ENCODE assay signal across 8 mouse cellular contexts in the genomic region with DNA sequence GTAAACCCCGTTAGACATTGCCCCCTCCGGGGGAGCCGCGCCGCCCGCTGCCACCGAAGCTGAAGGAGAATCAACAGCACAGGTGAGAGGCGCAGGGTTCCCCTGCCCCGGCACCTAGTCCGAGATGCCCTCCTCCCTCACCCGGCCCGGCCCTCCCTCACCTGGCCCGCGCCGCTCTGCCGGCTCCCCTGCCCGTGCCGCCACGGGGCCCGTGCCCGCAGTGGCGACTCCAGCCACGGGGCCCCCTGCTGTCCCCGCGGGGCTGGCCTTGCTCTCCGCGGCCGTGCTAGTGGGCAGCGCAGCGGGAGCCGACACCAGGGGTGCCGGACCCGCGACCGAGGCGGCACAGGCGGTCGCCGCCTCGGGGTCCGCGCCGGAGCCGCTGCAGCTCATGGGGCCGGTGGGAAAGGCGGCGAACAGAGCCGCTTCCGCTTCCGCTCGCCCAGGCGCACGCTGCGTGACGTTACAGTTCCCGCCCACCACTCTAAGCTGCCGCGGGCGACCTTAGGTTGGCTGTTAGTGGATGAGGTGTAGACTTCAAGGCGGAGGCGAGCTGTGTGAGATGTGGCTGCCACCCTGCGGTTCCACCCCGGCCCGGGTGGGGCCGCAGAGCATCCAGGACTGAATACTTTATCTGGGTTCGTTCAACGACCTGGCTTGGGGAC. TPM values are rescaled to one million over a fixed set of nuclear protein-coding genes. Genes with fewer than 3 reads are reported as not detected.
DNase-seq lines count a peak whose midpoint lies in the region; ATAC-seq lines count a peak whose summit lies in the region.

Taf10 (minus strand) TSS at position 436 of the 665 bp plus-strand sequence.

- under 1% methylated on average over 67 of the region's 67 CpGs for WGBS in hindbrain, embryonic 13.5 days

- H3K4me3 ChIP-seq in hindbrain, embryonic 13.5 days: peak within 1 kb of the TSS; percentile 96

- peak; percentile 94 for DNase-seq in T-cell, adult 2 months (ENCODE audit: low spot score)
- DNase-seq in cerebellum, postnatal 14 days: peak; percentile 91 to 92
- peak; percentile 66 to 72 for DNase-seq in frontal cortex, postnatal 25 days (ENCODE audit: low spot score in 2 of 2)
- peak; percentile 71 for DNase-seq in left cerebral cortex, adult 11 months (ENCODE audit: low spot score)
- peak; percentile 93 for DNase-seq in lung, postnatal 36 days
- DNase-seq in retina, embryonic 14.5 days (ENCODE audit: low spot score): peak; percentile 91
- peak; percentile 88 to 92 for DNase-seq in thymus, postnatal 36 days

- no peaks in the 10 kb centered on the region for H3K9me3 ChIP-seq in hindbrain, embryonic 13.5 days

- H3K27me3 ChIP-seq in hindbrain, embryonic 13.5 days: no peaks in the 10 kb centered on the region

- ATAC-seq in hindbrain, embryonic 13.5 days (ENCODE audit: low FRiP score): peak; percentile 97

- H3K27ac ChIP-seq in hindbrain, embryonic 13.5 days: peak within 1 kb of the TSS; percentile 86

- H3K4me2 ChIP-seq in hindbrain, embryonic 13.5 days: peak within 1 kb of the TSS; percentile 92

- peaks cover 17% of the 10 kb centered on the region for H3K4me1 ChIP-seq in hindbrain, embryonic 13.5 days (replicated peaks)

- H3K9ac ChIP-seq in hindbrain, embryonic 13.5 days: peak within 1 kb of the TSS; percentile 97

- H3K36me3 ChIP-seq in hindbrain, embryonic 13.5 days: peaks cover 65% of the 10 kb centered on the region

RNA-seq across cellular contexts. Expression of gene Taf10, which starts in this region (rescaled TPM):
- polyA plus RNA-seq in hindbrain, embryonic 13.5 days (2015; fragmentation: Nextera tagmentation; extraction: Ambion mirVana): 111 and 122 TPM in 2 replicates

Comparison
In these comparisons a context has a peak if more than half of its experiments do, and no peak if none do; other contexts are left out.
1. Peak in every context shown above with its lines: DNase-seq, ATAC-seq, H3K4me3 ChIP-seq and H3K27ac ChIP-seq.